Mouse (Mus musculus): Measurements from ENCODE around the gene Gm20388. TPM values are rescaled to one million over a fixed set of nuclear protein-coding genes. Genes with fewer than 3 reads are reported as not detected.
A peak's percentile ranks its signal among the peaks of the same experiment; 100 is the strongest.

The Gm20388 gene
- polyA plus RNA-seq, 1 experiment from 2014 or later: 7.4 TPM

DNA sequence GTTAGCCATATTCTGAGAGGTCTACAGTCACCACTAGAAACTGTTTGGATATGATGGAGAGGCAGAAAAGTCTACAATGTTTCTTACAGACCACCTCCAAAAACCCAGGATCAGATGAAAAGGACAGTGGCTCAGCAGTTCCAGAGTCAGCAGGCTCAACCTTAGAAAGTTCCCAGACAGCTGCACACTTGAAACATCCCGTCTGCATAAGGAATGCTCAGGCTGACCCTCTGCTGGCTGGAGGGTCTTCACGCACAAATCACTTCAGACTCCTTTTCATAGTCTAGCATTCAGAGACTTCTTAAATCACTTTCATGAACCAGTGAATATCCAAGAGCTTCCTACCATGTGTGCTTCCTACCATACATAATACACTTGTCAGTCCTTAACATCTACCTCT, 3081.7 kb downstream of the Gm20388 start:
- 36% methylated on average over 2 of the region's 2 CpGs for whole genome bisulfite sequencing
- Histone ChIP-seq H3K4me2 (ENCODE audit: low read depth, low read length) (no peak overlapping the region), H3K27me3 (ENCODE audit: control insufficient read depth, insufficient read depth, low read length) (no peaks in the 10 kb centered on the region), H3K4me3 (replicated peaks; ENCODE audit: low read length) (no peak overlapping the region), H3K4me1 (ENCODE audit: control insufficient read depth, insufficient read depth, low read length) (peaks cover 23% of the 10 kb centered on the region), H3K36me3 (ENCODE audit: control insufficient read depth, insufficient read depth, low read length) (no peaks in the 10 kb centered on the region), H3K9ac (ENCODE audit: low read length) (no peak overlapping the region), H3K9me3 (replicated peaks; ENCODE audit: control insufficient read depth, low read length) (no peaks in the 10 kb centered on the region), H3K27ac (ENCODE audit: low read length) (no peak overlapping the region)
- ATAC-seq (ENCODE audit: insufficient read depth, low FRiP score): no peak

DNA sequence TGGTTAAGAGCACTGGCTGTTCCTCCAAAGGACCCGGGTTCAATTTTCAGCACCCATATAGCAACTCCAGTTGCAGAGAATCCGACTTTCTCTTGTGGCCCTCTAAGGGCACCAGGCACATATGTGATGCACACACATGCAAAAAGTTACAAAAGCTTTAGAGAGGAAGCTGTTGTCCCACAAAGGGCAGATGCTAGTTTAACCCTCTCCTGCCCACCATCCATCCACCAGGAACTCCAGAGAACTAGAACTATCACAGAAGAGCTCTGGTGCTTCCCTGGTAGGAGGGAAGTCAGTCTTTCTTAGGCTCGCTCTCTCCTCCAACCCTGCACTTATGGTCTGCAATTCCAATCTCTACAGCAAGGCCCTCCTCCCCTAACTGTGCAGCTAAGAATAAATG, 3082.4 kb downstream of the Gm20388 start:
- no peak for ATAC-seq (ENCODE audit: insufficient read depth, low FRiP score)
- no peak overlapping the region for H3K9ac ChIP-seq (ENCODE audit: low read length)
- H3K36me3 ChIP-seq (ENCODE audit: control insufficient read depth, insufficient read depth, low read length): no peaks in the 10 kb centered on the region
- no peak overlapping the region for H3K27ac ChIP-seq (ENCODE audit: low read length)
- WGBS: 80% methylated on average over 3 of the region's 3 CpGs
- H3K27me3 ChIP-seq (ENCODE audit: control insufficient read depth, insufficient read depth, low read length): no peaks in the 10 kb centered on the region
- peaks cover 21% of the 10 kb centered on the region for H3K4me1 ChIP-seq (ENCODE audit: control insufficient read depth, insufficient read depth, low read length)
- H3K4me2 ChIP-seq (ENCODE audit: low read depth, low read length): no peak overlapping the region
- no peak overlapping the region for H3K4me3 ChIP-seq (replicated peaks; ENCODE audit: low read length)
- no peaks in the 10 kb centered on the region for H3K9me3 ChIP-seq (replicated peaks; ENCODE audit: control insufficient read depth, low read length)

DNA sequence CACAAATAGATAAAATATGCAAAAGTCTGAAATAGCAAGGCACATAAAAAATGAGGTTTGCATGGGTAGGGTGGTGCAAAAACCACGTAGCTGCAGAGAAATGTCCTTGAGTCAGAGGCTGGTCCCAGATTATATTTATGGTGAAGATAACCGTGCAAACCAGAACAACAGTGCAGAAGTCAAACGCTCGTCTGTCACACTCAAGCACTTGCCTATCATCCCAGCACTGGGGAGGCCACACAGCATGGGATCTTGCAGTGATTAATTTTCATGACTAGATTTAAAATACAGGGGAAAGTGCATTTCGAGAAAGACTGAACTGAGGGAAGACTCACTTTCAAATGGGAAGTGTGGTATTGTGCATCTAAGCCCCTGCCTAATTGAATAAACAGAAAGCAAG, 3083.1 kb downstream of the Gm20388 start:
- H3K27ac ChIP-seq (ENCODE audit: low read length): no peak overlapping the region

DNA sequence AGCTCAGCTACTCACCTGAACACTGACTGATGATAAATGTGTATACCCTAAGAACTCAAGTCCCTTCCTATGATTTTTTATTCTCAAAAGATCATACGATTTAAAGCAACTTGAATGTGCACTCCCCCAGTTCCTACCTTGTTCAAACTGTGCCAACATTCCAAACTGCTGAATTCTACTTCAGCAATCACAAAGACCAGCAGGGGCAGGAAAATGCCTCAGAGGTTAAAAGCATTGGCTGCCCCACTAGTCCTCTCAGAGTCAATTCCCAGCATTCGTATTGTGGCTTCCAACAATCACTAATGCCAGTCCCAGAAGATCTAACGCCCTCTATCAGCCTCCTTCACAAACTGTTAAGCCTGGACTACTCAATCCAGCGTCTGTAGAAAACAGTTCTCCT, 3087.3 kb downstream of the Gm20388 start:
- no peaks in the 10 kb centered on the region for H3K27me3 ChIP-seq (ENCODE audit: control insufficient read depth, insufficient read depth, low read length)
- no peak overlapping the region for H3K9ac ChIP-seq (ENCODE audit: low read length)
- 64% methylated on average over 4 of the region's 4 CpGs for WGBS
- no peaks in the 10 kb centered on the region for H3K9me3 ChIP-seq (replicated peaks; ENCODE audit: control insufficient read depth, low read length)
- H3K4me3 ChIP-seq (replicated peaks; ENCODE audit: low read length): no peak overlapping the region
- no peaks in the 10 kb centered on the region for H3K36me3 ChIP-seq (ENCODE audit: control insufficient read depth, insufficient read depth, low read length)
- H3K4me1 ChIP-seq (ENCODE audit: control insufficient read depth, insufficient read depth, low read length): peaks cover 17% of the 10 kb centered on the region
- no peak overlapping the region for H3K27ac ChIP-seq (ENCODE audit: low read length)
- ATAC-seq (ENCODE audit: insufficient read depth, low FRiP score): no peak
- H3K4me2 ChIP-seq (ENCODE audit: low read depth, low read length): no peak overlapping the region

More for the DNA sequence above, 3083.1 kb downstream of the Gm20388 start:
- Histone ChIP-seq H3K4me3 (replicated peaks; ENCODE audit: low read length) (no peak overlapping the region), H3K27me3 (ENCODE audit: control insufficient read depth, insufficient read depth, low read length) (no peaks in the 10 kb centered on the region), H3K9ac (ENCODE audit: low read length) (no peak overlapping the region), H3K4me2 (ENCODE audit: low read depth, low read length) (no peak overlapping the region), H3K9me3 (replicated peaks; ENCODE audit: control insufficient read depth, low read length) (no peaks in the 10 kb centered on the region), H3K36me3 (ENCODE audit: control insufficient read depth, insufficient read depth, low read length) (no peaks in the 10 kb centered on the region), H3K4me1 (ENCODE audit: control insufficient read depth, insufficient read depth, low read length) (peaks cover 21% of the 10 kb centered on the region)
- 42% methylated on average over 5 of the region's 5 CpGs for WGBS
- no peak for ATAC-seq (ENCODE audit: insufficient read depth, low FRiP score)

DNA sequence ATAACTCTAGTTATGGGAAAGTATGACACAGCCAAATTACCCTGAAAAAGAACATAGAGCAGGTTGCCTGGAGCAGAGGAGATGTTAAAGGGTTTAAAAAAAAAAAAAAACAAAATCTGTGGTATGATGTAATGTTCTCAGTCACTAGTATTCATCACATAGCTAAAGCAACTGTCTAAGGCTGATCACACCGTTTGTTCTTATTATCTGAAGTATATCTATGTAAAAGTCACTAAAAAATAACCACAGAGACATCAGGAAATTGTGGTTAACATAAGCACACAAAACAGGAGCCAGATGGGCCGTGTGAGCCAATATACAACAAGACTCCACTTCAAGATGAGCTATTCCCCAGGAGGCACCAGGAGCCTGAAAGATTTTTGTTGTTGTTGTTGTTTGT, 3089.7 kb downstream of the Gm20388 start:
- 52% methylated on average over 2 of the region's 2 CpGs for WGBS
- ATAC-seq (ENCODE audit: insufficient read depth, low FRiP score): no peak
- H3K4me3 ChIP-seq (replicated peaks; ENCODE audit: low read length): no peak overlapping the region
- H3K27me3 ChIP-seq (ENCODE audit: control insufficient read depth, insufficient read depth, low read length): no peaks in the 10 kb centered on the region
- H3K4me2 ChIP-seq (ENCODE audit: low read depth, low read length): no peak overlapping the region
- H3K9ac ChIP-seq (ENCODE audit: low read length): no peak overlapping the region
- no peaks in the 10 kb centered on the region for H3K36me3 ChIP-seq (ENCODE audit: control insufficient read depth, insufficient read depth, low read length)
- no peak overlapping the region for H3K27ac ChIP-seq (ENCODE audit: low read length)
- H3K9me3 ChIP-seq (replicated peaks; ENCODE audit: control insufficient read depth, low read length): no peaks in the 10 kb centered on the region
- H3K4me1 ChIP-seq (ENCODE audit: control insufficient read depth, insufficient read depth, low read length): peaks cover 11% of the 10 kb centered on the region; the same call in 1 of the 2 replicates

DNA sequence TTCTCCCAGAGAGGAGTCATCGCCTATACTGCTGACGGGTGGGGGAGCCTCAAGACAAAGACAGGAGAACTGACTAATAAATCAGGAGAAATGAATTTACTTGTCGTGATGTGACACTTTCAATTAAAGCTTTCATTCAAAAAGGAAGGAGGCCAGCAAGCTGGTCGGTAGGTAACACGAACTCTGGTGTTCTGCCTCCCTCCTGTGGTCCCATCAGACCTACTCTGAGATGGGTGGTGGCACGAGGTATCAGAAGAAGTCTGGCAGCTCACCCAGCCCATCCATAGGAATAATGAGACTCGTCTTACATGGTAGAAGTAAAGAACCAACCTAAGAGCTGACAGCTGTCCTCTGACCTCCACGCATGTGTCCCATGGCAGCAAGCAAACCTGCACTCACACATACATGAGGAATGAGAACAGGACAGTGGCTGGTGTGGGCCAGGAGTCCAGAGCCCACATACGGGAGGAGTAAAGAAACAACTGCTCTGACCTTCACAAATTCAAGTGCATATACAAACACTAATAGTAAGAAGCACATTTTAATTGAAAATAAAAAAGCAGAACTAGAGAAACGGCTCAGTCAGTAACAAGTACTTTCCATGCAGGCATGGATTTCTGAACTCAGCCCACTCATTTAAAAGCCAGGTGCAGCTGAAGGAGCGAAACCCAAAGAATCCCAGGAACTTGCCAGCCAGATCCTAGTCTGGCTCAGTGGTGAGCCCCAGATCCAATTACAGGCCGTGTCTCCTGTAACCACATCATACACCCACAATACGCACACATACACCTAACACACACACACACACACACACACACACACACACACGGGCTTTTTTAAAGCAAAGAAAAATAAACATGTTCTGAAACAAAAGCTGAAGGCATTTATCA, 3093.6 kb downstream of the Gm20388 start:
- ATAC-seq (ENCODE audit: insufficient read depth, low FRiP score): no peak
- WGBS: 50% methylated on average over 14 of the region's 14 CpGs
- Histone ChIP-seq H3K4me3 (replicated peaks; ENCODE audit: low read length) (no peak overlapping the region), H3K4me2 (ENCODE audit: low read depth, low read length) (no peak overlapping the region), H3K36me3 (ENCODE audit: control insufficient read depth, insufficient read depth, low read length) (no peaks in the 10 kb centered on the region), H3K27me3 (ENCODE audit: control insufficient read depth, insufficient read depth, low read length) (no peaks in the 10 kb centered on the region), H3K9me3 (replicated peaks; ENCODE audit: control insufficient read depth, low read length) (no peaks in the 10 kb centered on the region), H3K4me1 (ENCODE audit: control insufficient read depth, insufficient read depth, low read length) (peaks cover 15% of the 10 kb centered on the region; the same call in 1 of the 2 replicates), H3K9ac (ENCODE audit: low read length) (no peak overlapping the region), H3K27ac (ENCODE audit: low read length) (peak overlapping the region; percentile 29; the same call in 1 of the 2 replicates)

DNA sequence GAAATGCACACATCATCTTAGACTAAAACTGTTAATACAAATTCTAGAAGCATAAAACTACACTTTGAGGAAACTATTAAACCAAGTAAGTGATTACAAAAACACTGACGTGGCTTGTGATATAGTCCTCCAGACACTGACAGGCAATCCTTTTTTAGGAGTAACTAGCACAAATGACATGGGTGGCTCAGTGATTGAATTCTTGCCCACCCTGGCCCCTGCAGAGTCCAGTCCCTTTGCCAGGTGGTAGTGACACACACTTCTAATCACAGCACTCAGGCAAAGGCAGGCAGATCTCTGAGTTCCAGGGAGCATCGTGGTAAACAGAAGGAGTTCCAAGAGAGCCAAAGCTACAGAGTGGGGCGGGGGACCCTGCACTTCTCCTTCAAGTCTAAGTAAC, 3094.7 kb downstream of the Gm20388 start:
- H3K9ac ChIP-seq (ENCODE audit: low read length): no peak overlapping the region
- peaks cover 15% of the 10 kb centered on the region; the same call in 1 of the 2 replicates for H3K4me1 ChIP-seq (ENCODE audit: control insufficient read depth, insufficient read depth, low read length)
- H3K36me3 ChIP-seq (ENCODE audit: control insufficient read depth, insufficient read depth, low read length): no peaks in the 10 kb centered on the region
- whole genome bisulfite sequencing: 46% methylated on average over 3 of the region's 3 CpGs
- H3K9me3 ChIP-seq (replicated peaks; ENCODE audit: control insufficient read depth, low read length): no peaks in the 10 kb centered on the region
- H3K4me2 ChIP-seq (ENCODE audit: low read depth, low read length): no peak overlapping the region
- no peaks in the 10 kb centered on the region for H3K27me3 ChIP-seq (ENCODE audit: control insufficient read depth, insufficient read depth, low read length)
- no peak overlapping the region for H3K4me3 ChIP-seq (replicated peaks; ENCODE audit: low read length)
- no peak for ATAC-seq (ENCODE audit: insufficient read depth, low FRiP score)
- H3K27ac ChIP-seq (ENCODE audit: low read length): no peak overlapping the region

DNA sequence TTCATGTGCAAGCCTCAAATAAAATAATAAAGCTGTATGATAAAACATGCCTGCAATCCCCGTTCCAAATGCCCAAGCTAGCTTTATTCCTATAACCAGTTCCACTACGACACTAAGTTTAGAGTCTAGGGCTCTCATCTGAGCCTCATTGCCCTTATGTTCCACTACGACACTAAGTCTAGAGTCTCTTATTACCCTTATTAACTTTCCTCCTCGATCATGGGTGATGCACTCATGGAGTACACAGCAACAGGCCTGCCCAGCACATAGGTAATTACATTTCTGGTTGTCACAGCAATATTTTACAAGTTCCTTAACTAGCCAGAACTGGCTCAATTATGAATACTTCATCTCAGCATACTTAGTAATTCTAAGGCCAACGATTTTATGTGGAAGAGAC, 3095.2 kb downstream of the Gm20388 start:
- peaks cover 15% of the 10 kb centered on the region; the same call in 1 of the 2 replicates for H3K4me1 ChIP-seq (ENCODE audit: control insufficient read depth, insufficient read depth, low read length)
- H3K9me3 ChIP-seq (replicated peaks; ENCODE audit: control insufficient read depth, low read length): no peaks in the 10 kb centered on the region
- ATAC-seq (ENCODE audit: insufficient read depth, low FRiP score): no peak
- no peaks in the 10 kb centered on the region for H3K36me3 ChIP-seq (ENCODE audit: control insufficient read depth, insufficient read depth, low read length)
- H3K4me3 ChIP-seq (replicated peaks; ENCODE audit: low read length): no peak overlapping the region
- no peak overlapping the region for H3K4me2 ChIP-seq (ENCODE audit: low read depth, low read length)
- H3K27me3 ChIP-seq (ENCODE audit: control insufficient read depth, insufficient read depth, low read length): no peaks in the 10 kb centered on the region
- H3K27ac ChIP-seq (ENCODE audit: low read length): no peak overlapping the region
- H3K9ac ChIP-seq (ENCODE audit: low read length): no peak overlapping the region
- WGBS: 78% methylated on average over 5 of the region's 5 CpGs

DNA sequence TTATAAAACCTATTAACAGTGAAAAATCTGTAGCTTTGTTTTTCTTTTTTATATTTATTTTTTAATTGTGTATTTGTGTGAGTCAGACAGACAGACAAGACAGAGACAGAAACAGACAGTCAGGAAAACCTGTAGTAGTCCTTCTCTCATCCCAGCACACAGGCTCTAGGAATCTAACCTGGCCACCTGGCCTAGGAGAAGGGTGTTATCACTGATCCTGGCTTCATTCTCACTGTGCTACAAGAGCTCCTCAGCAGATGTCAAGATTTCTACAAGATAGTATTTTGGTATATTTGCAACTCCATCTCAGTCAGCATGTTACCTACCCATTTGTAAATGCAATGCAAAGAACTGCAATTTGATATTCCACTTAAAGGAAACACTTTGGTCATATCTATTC, 3100.7 kb downstream of the Gm20388 start:
- H3K27ac ChIP-seq (ENCODE audit: low read length): no peak overlapping the region
- H3K4me2 ChIP-seq (ENCODE audit: low read depth, low read length): no peak overlapping the region
- H3K9me3 ChIP-seq (replicated peaks; ENCODE audit: control insufficient read depth, low read length): no peaks in the 10 kb centered on the region
- H3K4me1 ChIP-seq (ENCODE audit: control insufficient read depth, insufficient read depth, low read length): peaks cover 22% of the 10 kb centered on the region; the same call in 1 of the 2 replicates
- ATAC-seq (ENCODE audit: insufficient read depth, low FRiP score): no peak
- no peaks in the 10 kb centered on the region for H3K36me3 ChIP-seq (ENCODE audit: control insufficient read depth, insufficient read depth, low read length)
- H3K4me3 ChIP-seq (replicated peaks; ENCODE audit: low read length): no peak overlapping the region
- no peaks in the 10 kb centered on the region for H3K27me3 ChIP-seq (ENCODE audit: control insufficient read depth, insufficient read depth, low read length)
- H3K9ac ChIP-seq (ENCODE audit: low read length): no peak overlapping the region
